Mouse (Mus musculus): ENCODE results near the gene Ano10. TPM values are rescaled to one million over a fixed set of nuclear protein-coding genes. Genes with fewer than 3 reads are reported as not detected.

The Ano10 gene
- total RNA-seq, 4 experiments from 2014 or later, result 114 to 261 (median 181) TPM

DNA sequence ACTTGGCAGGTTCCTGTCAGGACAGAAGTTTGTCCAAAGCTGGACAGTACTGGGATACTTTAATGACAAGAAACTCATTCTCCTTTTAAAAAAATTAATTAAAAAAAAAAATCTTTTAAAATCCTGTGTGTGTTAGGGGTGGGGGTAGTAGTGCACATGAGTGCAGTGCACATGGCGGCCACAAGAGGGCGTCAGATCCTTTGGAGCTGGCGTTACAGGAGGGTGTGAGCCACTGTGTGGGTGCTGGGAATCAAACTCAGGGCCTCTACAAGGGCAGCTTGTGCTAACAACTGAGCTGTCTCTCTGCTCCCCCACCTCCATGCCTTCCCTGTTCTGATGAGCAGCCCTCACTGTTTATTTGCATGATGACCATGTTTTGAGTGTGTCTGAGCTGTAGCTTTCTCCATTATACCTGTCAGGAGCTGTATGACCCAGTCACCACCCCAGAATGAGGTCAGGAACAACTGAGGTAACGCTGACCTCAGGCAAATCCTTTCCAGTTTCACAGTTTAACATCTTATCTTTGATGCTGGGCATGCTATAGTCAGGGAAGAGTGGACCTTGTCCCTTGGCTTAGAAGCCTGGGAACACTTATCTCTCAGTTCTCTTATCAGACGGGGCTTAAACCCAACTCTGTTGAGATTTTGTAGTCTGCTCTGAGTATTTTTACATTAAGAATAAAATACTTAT lies 137.7 kb downstream of the Ano10 start:
- no peak for DNase-seq (ENCODE audit: low spot score)

DNA sequence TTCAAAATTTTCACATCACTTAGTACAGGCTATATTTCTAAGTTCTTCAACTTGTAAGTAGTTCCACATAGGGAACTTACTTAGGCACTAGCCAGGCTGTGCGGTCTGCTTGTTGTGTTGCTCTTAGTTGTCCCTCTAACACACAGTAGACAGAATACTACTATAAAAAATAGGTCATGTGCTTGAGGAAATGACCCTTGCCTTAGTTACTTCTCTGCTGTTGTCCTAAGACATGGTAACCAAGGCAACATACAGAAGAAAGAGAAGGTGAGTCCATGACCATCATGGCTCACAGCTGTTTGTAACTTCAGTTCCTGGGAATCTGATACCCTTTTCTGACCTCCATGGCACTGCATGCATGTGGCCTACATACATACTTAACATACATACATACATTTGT lies 139.0 kb downstream of the Ano10 start:
- DNase-seq (ENCODE audit: low spot score), result no peak

DNA sequence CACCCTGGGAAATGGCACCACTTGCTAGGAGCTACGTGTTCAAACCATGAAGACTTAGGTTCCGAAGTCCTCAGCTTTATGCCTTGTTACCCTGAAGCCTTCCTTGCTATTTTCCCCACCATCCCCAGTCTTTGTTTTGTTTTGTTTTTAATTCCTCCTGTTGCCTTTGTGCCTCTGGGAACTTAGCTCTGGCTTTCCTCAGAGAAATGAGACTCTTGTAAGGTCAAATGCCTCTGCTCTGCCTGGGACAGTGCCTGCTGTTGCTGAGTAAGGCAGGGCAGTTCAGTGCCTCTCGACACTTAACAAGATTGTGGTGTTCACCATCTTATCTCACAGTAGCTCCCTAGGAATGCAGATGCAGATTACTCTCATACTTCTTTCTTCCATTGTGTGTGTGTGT lies 140.8 kb downstream of the Ano10 start:
- DNase-seq (ENCODE audit: low spot score), result no peak

DNA sequence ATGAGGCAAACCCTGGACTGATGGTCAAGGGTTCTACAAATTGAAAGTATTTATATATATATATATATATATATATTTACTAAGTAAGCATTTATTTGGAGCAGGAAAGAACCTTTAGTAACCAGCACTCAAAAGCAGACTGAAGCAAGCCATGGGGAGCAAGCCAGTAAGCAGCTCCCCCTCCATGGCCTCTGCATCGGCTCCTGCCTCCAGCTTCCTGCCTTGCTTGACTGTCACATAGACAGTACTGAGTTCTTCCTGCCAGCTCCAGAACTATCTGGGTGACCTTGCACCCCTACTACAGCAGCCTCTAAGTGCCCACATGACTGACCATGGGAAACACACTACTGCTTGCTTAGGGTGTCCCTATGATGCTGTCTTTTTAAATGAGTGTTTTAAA lies 141.7 kb downstream of the Ano10 start:
- DNase-seq (ENCODE audit: low spot score), result no peak

DNA sequence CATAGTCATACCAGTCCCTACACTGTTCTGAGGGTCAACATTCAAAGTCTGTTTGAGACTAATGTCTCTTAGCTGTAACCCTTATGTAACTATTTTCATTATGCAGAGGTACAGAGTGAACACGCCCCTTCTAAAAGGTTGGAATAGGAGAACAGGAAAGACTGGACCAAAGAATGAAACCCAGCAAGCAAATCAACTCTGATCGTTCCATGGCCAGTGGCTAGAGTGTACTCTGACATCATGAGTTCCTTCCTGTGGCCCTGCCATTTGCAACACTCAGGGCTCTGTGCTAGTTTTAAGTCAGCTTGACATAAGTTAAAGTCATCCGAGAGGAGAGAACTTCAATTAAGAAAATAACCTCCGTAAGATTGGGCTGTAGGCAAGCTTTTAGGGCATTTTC lies 142.2 kb downstream of the Ano10 start:
- DNase-seq (ENCODE audit: low spot score), result no peak

DNA sequence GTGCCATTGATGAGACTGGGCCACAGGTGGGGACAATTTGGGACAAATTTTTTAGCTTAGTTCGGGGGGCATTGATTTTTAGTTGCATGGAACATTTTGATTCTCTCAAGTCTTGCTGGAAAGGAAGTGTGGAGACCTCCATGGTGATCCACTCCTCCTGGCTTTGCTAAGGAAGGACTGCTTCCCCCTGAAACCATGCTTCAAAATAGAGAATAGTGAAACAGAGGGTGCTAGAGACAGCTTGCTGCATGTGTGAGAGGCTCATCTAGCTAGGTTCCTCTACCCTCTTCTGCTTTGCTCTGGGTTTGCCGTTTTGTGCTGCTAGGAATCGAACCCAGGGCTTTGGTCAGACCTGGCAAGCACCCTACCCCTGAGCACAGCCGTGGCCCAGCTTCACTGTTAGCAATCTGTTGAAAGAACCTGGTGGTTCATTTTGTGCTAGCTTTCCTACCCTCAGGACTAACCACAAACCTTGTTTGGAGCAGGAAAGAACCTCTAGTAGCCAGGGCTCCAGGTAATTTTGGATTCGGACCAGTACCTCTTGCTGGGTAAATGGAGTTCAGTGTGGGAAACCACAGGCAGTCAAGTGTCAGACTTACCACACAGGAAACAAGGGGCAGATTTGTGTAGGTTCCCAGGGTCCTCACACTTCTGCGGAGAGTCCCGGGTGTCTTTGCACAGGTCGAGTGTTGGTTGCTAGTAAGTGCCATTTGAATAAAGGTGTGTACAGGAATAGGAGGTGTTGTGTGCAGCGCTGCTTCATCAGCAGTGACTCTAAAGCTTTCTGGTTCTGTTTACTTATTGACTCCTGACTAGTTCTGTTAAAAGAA lies 144.0 kb downstream of the Ano10 start:
- DNase-seq (ENCODE audit: low spot score), result no peak

DNA sequence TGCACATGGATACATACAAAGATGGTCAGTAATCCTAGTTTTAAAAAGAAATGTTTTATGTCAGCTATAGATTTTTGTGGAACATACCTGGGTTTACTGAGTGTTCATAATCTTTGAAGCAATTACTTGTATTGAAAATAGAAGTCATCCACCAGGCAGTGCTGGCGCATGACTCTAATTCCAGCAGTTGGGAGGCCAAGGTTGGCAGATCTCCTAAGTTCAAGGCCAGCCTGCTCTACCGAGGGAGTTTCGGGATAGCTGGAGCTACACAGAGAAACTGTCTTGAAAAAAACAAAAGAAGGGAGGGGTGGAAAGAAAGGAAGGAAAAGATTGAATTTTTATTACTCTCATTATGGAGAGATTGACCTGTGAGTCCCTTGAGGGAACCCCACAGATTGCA lies 145.9 kb downstream of the Ano10 start:
- no peak for DNase-seq (ENCODE audit: low spot score)

DNA sequence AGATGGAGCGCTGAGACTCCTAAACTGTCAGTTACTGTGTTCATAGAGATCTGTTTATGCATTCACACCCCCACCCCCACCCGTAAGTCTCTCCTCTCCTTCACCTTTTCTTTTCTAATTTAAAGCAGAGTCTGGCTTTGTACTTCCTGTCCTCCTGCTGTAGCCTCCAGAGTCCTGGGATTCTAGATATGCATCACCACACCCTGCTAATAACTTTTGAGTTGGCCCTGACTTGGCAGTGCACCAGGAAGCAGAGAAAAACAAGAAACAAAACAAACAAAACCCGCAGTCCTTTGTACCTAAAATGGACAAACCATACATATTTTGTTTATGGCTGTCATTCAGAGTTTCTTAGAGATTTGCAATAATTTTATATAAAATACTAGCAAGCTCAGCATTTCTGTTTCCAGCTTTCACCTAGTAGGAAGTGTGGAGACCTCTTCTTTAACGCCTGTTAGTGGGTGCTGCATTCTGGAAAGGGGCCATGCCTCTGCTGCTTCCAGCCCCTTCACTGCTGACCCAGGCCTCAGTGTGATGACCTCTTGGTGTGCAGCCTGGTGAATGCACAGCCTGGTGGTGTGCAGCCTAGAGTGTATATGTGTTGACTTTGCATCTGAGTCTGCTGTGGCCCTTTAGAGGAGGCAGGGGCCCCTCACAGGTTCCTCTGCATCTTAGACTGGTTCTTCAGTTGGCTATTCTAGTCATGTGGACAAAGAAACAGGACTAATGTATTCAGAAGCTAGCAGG lies 147.9 kb downstream of the Ano10 start:
- DNase-seq (ENCODE audit: low spot score), result no peak

DNA sequence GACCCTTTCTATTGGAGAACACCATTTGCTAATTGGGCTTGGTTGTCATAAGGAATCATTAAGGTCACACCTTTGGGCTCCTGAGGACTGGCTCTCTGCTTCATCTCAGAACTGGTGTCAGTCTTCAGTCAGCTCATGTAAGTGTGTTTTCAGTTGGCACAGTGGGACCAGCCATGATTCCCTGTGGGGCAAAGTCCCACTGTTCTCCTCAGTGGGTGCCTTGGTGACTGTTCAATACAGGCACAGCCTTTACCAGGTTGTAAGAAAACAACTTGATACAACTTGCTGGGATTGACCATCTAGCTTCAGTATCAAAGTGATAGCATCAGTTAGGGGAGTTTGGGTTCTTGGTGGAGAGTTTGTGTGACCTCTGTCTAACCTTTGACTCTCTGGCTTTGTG lies 148.5 kb downstream of the Ano10 start:
- DNase-seq (ENCODE audit: low spot score), result no peak

DNA sequence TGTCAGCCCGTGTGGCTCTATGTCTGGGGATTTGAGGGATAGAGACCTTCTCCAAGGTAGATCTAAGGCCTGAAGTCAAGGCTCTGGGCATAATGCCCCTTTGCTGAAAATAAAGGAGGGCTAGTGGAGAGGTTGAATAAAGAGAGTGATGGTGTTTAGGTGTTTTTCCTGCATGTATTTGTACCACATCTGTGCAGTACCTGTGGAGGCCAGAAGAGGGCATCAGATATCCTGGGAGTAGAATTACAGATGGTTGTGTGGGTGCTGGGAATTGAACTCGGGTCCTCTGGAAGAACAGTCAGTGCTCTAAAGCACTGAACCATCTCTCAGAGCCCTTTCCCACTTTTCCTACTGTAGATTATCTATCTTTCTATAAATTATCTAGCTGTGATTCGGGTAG lies 149.4 kb downstream of the Ano10 start:
- DNase-seq (ENCODE audit: low spot score), result no peak

DNA sequence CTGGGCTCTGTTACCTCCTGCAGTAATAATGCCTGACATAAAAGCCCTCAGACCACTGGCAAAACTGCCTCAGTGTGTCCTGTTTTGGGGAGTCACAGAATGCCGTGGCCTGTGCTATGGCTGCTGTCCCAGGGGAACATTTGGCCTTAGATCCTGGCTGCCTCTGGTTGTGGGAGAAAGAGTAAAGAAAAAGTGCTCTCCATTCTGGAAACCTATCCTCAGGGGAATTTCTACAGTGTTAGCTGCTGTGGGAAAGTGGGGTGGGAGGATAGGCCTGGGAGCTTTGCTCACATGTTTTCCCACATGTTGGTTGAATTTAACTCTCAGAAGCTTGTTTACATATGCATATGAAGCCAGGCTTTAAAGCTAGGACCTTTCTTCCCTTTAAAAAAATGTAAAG lies 151.0 kb downstream of the Ano10 start:
- peak; percentile 60 for DNase-seq (ENCODE audit: low spot score)

DNA sequence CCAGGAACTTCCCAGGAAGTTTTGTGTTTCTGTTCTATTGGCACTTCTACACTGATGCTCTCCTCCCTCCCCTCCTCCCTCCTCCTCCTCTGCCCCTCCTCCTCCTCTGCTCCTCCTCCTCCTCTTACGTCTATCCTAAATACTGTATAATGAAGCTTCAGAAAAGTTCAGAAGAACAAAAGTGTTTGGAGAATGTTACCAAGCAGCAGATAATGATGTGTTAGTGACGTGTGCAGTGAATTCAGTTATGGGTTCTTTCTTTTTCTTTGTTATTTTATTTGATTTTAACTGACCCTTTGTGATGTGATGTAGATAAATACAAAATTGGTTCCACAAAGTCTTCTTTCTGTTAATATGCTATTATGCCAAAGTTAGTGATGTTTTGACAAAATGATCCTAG lies 155.0 kb downstream of the Ano10 start:
- no peak for DNase-seq (ENCODE audit: low spot score)

DNA sequence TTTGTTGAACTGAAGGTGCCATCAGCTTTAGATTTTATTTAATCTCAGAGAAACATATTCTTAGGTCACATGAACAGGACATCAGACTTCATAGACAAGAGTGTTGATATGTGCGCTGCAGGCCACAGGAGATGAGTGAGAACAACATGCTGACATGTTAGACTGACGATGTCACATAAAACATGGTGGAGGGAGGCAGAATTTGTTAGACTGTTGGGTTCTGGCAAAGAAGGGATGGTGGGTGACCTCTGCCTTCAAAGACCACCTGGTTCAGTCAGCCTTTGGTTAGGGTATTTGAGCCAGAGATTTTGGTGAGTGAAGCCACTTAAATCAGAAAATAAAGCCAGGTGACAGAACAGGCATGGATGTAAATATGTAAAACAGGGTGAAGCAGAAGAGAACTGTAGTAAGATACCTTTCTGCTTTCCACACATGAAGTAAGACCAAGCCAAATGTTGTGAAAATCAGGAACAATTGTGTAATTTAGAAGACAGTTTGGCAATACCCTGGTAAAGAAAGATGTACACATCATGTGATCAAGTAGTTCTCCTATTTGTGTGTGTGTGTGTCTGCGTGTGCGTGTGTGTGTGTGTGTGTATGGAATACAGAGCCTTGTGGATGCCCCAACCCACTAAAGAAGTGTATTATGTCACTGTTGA lies 155.7 kb downstream of the Ano10 start:
- DNase-seq (ENCODE audit: low spot score), result no peak

DNA sequence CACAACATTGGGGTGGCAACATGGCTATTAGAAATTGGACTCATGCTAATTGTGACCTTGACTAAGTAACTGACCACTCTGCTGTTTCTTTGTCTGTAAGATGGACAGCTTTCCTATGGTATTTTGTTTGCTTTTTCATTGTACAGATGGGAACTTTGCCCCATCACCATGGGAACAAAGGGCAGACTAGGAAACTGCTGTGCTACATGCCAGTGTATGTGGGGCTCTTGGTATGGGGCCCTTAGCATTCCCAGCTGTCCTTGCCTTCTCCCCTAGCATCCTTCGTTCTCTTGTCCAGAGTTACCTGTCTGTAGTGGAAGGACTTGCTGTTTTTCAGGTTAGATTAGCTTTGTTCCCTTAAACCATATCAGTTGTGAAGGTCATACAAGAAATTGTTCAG lies 156.3 kb downstream of the Ano10 start:
- no peak for DNase-seq (ENCODE audit: low spot score)

DNA sequence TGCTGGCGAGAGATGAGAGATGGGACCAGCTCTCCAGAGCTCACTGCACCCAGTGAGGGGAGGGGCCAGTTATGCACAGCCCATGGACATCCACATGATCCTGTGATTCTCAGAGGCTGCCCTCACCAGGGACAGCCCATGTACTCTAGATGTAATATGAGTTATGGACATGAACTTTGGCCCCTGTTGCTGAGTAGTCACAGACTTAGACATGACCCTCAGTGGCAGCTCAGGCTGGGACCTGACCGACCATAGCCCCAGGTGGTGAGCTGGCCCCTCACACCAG lies 158.4 kb downstream of the Ano10 start:
- DNase-seq (ENCODE audit: low spot score), result no peak

DNA sequence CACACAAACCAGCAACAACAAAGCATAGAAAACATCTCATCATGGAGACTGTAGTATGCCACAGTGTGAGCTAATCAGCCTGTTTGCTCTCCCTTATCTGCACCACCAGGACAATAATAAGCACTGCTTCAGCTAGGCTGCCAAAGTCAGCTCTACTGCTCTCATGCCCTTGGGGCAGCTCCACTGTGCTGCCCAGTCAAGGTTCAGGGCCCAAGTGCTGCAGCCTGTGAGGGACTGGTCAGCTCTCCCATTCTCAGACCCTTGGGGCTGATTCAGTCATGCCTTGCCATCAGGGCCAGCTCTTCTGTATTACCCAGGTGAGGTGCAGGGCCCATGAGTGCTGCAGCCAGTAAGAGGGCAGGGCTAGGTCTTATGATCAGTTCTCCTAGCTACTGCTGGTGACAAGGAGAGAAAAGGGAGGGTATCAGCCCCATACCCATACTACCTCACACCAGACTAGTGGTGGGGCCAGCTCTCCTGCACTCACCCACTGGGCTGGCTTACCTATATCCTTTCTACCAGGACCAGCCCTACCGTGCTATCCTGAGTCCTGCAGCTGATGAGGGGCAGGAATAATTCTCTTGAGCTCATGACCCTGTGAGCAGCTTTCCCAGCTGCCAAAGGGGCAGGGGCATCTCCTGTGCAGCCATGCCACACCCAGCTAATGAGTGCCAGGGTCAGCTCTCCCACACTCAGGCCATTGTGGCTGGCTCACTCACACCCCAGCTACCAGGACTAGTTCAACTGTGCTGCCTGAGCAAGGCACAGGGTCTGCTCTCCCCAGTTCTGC lies 158.9 kb downstream of the Ano10 start:
- no peak for DNase-seq (ENCODE audit: low spot score)

DNA sequence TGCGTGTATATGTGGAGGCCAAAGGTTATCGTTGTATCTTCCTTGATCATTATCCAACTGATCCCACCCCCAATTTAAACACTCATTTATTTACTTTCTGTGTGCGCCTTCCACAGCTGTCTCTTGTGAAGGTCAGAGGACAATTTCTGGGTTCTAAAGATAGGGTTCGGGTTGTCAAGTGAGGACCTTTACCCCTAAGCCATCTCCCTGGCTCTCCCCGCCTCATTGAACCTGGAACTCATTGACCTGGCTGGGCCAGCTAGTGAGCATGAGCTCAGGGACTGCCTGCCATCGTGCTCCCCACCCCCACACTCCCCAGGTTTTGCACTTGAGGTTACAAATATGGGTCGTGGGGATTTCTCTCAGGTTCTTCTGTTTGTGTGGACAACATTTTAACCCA lies 162.1 kb downstream of the Ano10 start:
- DNase-seq (ENCODE audit: low spot score), result no peak

DNA sequence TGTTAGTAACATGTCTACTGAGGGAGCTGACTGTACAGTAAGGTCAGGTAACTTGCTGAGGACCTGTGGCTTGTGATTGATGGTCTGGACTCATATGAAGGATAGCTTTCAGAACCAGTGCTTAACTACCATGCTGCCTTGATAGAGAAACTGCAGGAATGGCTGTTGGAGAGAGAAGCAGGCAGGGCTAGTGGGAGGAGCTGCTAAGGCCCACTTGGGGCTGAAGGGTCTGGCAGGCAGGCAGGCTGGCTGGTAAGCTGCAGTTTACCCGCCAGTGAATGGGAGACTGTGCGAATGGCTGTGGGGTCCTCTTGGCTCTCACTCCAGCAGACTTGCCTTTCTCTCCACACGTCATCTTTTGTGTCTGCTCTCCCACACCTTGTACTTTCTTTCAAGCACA lies 163.6 kb downstream of the Ano10 start:
- no peak for DNase-seq (ENCODE audit: low spot score)

DNA sequence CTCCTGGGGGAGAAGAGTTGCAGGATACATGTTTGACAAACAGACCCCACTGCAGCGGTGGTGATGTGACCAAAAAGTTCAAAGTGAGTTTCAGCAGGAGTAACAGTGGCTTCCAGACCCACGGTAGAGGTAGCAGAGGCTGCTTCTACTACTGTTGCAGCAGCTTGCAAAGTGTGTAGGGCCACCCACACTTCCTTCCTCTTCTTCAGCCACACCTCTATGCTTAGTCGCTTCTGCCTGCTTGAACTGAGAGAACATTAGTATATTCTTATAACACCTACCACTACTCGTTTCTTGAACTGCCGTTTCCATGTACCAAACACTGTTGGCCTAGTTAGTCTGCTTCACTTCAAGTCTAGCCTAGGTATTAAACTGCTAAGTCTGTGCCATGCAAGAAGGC lies 165.5 kb downstream of the Ano10 start:
- DNase-seq (ENCODE audit: low spot score), result no peak

DNA sequence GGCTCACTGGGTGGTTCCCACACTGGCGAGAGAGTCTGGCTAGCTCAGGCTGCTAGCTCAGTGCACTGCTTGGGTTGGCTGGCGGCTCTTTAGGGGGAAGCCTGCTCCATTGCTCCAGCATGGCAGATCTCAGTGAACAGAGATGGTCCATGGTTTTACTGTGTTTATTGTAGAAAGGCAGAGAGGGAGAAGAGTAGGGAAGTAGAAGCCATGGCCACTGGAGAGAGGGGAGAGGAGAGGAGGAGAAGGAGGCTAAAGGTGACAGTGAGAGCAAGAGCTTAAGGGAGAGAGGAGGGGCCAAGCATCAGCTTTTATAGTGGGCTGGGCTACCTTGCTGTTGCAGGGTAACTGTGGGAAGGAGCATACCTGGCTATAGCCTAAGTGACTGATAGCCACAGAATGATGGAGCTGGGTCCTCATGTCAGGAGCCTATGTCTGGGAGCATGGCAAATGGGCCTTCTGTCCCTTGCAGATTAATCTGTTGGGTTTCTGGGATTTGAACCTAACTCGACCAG lies 166.9 kb downstream of the Ano10 start:
- DNase-seq (ENCODE audit: low spot score), result no peak

DNA sequence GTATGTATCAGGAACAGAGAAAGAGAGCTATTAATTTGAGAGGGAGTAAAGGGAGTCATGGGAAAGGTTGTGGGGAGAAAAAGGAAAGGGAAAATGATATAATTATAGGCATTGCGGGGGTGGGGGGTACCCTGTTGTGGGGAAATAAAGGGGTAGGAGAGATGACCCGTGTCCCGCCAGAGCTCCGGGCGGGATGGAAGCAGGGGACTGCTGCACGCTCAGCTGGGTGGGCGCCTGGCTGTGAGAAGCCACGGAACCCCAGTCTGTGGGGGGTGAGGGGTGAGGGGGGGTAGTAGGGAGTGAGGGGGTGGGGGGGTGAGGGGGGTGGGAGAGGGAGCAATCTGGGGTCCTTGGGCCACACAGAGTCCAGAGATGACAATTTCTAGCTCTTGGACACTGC lies 167.4 kb downstream of the Ano10 start:
- DNase-seq (ENCODE audit: low spot score), result no peak

Measured in heart, adult 8-10 months (tissue).